Mouse (Mus musculus) urinary bladder, postnatal 14 days (tissue): ENCODE data around the gene Golga4.

Source experiments
- DNase-seq: peaks from one replicate; pipeline ENCODE4 v3.0.0; 2021; ENCODE audit warnings: low spot score

Gene Golga4

GRCm38 (mm10) chr9:118523738-118524137 lies 17.7 kb downstream of the Golga4 start:
- DNase-seq = no peak

GRCm38 (mm10) chr9:118527056-118527455 lies 21.0 kb downstream of the Golga4 start:
- DNase-seq = no peak

GRCm38 (mm10) chr9:118529783-118530182 lies 23.7 kb downstream of the Golga4 start:
- no peak for DNase-seq

DNA sequence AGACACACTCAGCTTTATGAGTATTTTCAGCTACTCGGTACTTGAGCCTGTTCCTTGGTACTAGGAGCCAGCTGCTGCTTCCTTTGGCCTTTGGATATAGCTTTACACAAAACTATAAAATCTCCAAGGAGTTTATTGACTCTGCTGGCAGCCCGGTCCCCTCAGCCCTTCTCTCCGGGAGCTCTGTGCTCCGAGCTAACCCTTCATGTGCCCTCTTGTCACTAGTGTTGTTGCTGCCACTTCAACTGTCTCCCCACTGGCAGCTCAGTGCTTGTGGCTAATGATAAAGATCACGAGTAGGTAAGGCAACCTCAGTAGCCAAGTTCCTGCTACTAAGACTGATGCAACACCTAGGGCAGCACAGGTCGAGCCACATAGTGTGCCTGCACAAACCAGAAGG lies 24.6 kb downstream of the Golga4 start:
- DNase-seq = no peak

- DNase-seq = no peak
Observed at GRCm38 (mm10) chr9:118532516-118533205, 26.6 kb downstream of the Golga4 start.

GRCm38 (mm10) chr9:118536946-118537345 lies 30.9 kb downstream of the Golga4 start:
- no peak for DNase-seq

DNA sequence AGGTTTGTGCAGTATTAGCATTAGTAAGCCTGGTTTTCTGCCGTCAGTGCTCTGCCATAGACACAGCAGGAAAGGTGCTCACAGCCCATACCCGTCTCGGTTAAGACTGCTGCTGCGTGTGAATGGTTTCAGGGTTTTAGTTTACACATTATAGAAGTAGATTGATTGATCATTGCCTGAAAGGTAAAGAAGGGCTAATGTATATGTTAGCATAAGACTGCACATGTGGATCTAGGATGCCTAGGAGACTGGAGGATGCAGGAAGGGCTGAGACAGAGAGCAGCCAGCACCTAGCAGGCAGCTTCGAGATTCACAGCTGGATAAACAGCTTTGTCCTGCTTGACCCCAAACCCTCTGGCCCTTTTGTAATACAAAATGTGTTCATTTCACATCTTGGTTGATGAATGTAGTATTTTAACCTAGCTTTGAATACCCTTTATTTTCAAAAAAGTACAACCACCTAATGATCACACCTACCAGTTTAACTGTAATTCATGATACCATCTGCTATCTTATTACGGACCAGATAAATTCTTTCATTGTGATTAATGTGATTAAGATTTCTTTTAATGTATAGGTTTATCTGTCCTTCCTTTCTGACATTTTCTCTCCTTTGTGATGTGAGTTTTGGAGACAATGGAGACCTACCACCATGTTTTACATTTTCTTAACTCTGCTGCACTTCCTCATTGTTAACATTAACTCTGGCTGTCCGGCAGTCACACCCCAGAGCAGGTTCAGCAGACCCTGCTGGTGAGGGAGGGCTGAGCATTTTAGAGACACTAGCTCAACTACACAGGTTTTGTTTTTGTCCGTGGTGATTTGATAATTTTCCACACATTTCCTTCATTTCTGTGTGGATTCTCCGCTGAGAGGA lies 31.6 kb downstream of the Golga4 start:
- DNase-seq = no peak

DNA sequence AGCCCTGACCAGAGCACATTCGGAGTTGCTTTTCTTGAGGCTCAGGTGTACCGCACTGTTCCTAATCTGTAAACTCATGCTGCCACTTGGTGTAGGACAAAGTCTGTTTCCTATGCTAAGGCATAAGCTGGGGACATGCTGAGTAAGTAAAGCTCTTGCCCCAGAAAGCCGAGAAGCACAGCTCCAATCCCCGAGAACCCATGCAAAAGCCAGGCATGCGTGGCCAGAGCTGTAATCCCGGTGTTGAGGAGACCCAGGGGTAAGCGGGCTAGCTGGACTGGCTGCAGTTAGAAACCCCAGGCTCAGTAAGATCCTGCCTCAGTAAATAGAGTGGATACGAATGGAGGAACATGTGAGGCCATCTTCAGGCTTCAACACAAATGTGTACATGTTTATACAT lies 35.8 kb downstream of the Golga4 start:
- DNase-seq = no peak

- DNase-seq = no peak
Observed at GRCm38 (mm10) chr9:118545146-118545545, 39.1 kb downstream of the Golga4 start.

- DNase-seq = no peak
Observed at GRCm38 (mm10) chr9:118548651-118549050, 42.6 kb downstream of the Golga4 start.

DNA sequence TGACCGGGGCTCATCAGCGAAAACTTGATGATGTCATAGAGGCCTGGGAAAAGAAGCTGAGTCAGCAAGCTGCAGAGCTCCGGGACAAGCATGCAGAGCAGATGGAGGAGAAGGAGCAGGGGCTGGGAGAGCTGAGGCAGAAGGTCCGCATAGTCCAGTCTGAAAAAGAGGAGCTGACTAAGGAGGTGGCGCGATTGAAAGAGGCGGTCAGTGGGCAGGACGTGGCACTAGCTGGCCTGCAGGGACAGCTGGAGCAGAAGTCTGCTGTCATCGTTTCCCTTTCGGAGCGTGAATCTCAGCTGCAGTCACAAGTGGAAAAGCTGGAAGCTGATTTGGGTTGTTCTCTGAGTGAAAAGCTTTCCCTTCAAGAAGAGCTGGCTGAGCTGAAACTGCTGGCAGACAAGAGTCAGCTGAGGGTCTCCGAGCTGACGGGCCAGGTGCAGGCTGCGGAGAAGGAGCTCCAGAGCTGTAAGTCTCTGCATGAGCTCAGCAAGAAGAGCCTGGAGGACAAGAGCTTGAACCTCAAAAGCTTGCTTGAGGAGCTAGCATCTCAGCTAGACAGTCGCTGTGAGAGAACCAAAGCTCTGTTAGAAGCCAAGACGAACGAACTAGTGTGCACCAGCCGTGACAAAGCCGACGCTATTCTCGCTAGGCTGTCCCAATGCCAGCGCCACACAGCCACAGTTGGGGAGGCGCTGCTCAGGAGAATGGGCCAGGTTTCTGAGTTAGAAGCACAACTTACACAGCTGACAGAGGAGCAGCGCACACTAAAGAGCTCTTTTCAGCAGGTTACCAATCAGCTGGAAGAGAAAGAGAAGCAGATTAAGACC lies 51.1 kb downstream of the Golga4 start:
- DNase-seq = no peak

- no peak for DNase-seq
Observed at GRCm38 (mm10) chr9:118563356-118563755, 57.3 kb downstream of the Golga4 start.

- DNase-seq = no peak
Observed at GRCm38 (mm10) chr9:118563866-118564265, 57.8 kb downstream of the Golga4 start.

DNA sequence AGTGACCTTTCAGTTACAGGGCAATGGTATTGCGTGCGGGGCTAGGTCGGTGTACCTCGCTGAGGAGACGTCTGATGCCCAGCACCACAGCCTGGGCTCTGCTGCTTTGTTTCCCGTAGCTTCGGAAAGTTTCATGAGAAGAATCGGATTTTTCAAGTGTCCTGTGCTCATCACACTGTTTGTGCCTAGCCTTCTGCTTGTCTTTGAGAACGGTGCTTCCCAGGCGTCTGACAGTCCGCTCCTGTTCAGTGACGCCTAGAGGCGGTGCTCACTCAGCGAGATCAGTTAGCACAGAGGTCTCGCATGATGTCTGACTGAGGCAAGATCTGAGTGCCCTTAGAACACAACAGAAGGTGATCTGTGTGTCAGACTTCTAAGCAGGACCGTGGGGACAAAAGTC lies 58.6 kb downstream of the Golga4 start:
- DNase-seq = no peak

- DNase-seq = no peak
Observed at GRCm38 (mm10) chr9:118569328-118569727, 63.3 kb downstream of the Golga4 start.

GRCm38 (mm10) chr9:118570865-118571264 lies 64.8 kb downstream of the Golga4 start:
- DNase-seq = no peak

- DNase-seq = no peak
Observed at GRCm38 (mm10) chr9:118571701-118572100, 65.6 kb downstream of the Golga4 start.

GRCm38 (mm10) chr9:118574911-118575310 lies 68.8 kb downstream of the Golga4 start:
- no peak for DNase-seq

GRCm38 (mm10) chr9:118580371-118580770 lies 74.3 kb downstream of the Golga4 start:
- DNase-seq = no peak

GRCm38 (mm10) chr9:118582757-118583156 lies 76.7 kb downstream of the Golga4 start:
- no peak for DNase-seq

- no peak for DNase-seq
Observed at GRCm38 (mm10) chr9:118584838-118585237, 78.8 kb downstream of the Golga4 start.

- DNase-seq = no peak
Observed at GRCm38 (mm10) chr9:118585998-118586397, 79.9 kb downstream of the Golga4 start.
